In the genomic region with DNA sequence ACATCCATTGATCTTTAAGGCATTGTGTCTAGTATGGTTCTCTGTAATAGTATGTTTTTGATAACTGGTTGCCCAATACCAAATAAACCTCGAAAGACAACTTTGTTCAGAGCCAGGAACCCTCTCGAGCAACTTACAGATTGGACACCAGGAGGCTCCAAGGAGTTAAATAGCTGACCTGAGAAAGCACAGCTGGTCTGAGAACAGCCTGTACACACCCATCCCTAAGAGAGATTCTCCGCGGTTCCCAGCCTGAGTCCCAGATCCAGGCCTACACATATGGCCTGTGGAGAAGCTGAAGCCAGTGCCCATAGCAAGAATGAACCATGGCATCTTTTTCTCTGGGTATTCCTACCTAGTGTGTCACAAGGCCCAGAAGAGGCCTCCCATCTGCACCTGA, we compare ENCODE assay signal across 15 mouse cellular contexts. TPM values are rescaled to one million over a fixed set of nuclear protein-coding genes. Genes with fewer than 3 reads are reported as not detected.
DNase-seq lines count a peak whose midpoint lies in the region; ATAC-seq and TF ChIP-seq lines count a peak whose summit lies in the region.
"Had no signal": no experiment of that assay in that cellular context is flagged by ENCODE, and none has a peak within 500 bp of the region (broad histone marks: within the 10 kb centered on the region; RNA-seq: fewer than 3 reads in every experiment).

No protein-coding gene starts in this region.

- no peaks in the 10 kb centered on the region for H3K36me3 ChIP-seq in heart, embryonic 11.5 days (ENCODE audit: control insufficient read depth, insufficient read depth, low read length)
- no peaks in the 10 kb centered on the region for H3K36me3 ChIP-seq in lung, embryonic 14.5 days (ENCODE audit: insufficient read depth)
- H3K36me3 ChIP-seq in stomach, postnatal 0 days (ENCODE audit: control insufficient read depth, insufficient read depth, low read length), result no peaks in the 10 kb centered on the region
- H3K36me3 ChIP-seq: midbrain, embryonic 15.5 days had no signal

- no peak overlapping the region for H3K4me3 ChIP-seq in heart, embryonic 11.5 days (ENCODE audit: low read depth, low read length)
- no peak overlapping the region for H3K4me3 ChIP-seq in lung, embryonic 14.5 days (ENCODE audit: low read depth, low read length)
- H3K4me3 ChIP-seq in stomach, postnatal 0 days (ENCODE audit: low read depth, low read length), result no peak overlapping the region
- H3K4me3 ChIP-seq: left cerebral cortex, adult 2 months; limb, embryonic 13.5 days; midbrain, embryonic 15.5 days; neural tube, embryonic 12.5 days had no signal

- no peak for TF ChIP-seq EP300 in stomach, postnatal 0 days (optimal IDR thresholded peaks at IDR 0.05)

- H3K4me1 ChIP-seq in heart, embryonic 11.5 days (ENCODE audit: control insufficient read depth, insufficient read depth, low read length), result no peaks in the 10 kb centered on the region
- H3K4me1 ChIP-seq in lung, embryonic 14.5 days (ENCODE audit: insufficient read depth), result no peaks in the 10 kb centered on the region
- no peaks in the 10 kb centered on the region for H3K4me1 ChIP-seq in stomach, postnatal 0 days (replicated peaks; ENCODE audit: control insufficient read depth, insufficient read depth)
- H3K4me1 ChIP-seq: limb, embryonic 13.5 days; midbrain, embryonic 15.5 days; neural tube, embryonic 12.5 days had no signal

- peak; percentile 87 for DNase-seq in heart, adult 11 months
- peak; percentile 41 for DNase-seq in lung, embryonic 14.5 days
- no peak for DNase-seq in lung, postnatal 14 days
- DNase-seq in ZHBTc4 (ENCODE audit: low read depth, low spot score), result peak; percentile 38
- DNase-seq in stomach, postnatal 0 days (ENCODE audit: low spot score), result no peak
- DNase-seq in yolk sac, embryonic 10.5 days (ENCODE audit: low spot score), result no peak
- DNase-seq: adrenal gland, postnatal 25 days; thymus, postnatal 36 days had no signal

- H3K9me3 ChIP-seq in heart, embryonic 11.5 days (replicated peaks; ENCODE audit: control insufficient read depth, low read length), result no peaks in the 10 kb centered on the region
- no peaks in the 10 kb centered on the region for H3K9me3 ChIP-seq in lung, embryonic 14.5 days (ENCODE audit: low read depth, low read length)
- H3K9me3 ChIP-seq in stomach, postnatal 0 days (ENCODE audit: control insufficient read depth, low read length), result no peaks in the 10 kb centered on the region
- H3K9me3 ChIP-seq: limb, embryonic 13.5 days; midbrain, embryonic 15.5 days; neural tube, embryonic 12.5 days had no signal

- TF ChIP-seq CTCF in lung, embryonic 14.5 days (IDR thresholded peaks at IDR 0.05; ENCODE audit: low read depth), result no peak
- TF ChIP-seq CTCF in stomach, postnatal 0 days (IDR thresholded peaks at IDR 0.05; ENCODE audit: low read depth), result peak; percentile 48

- H3K4me2 ChIP-seq in heart, embryonic 11.5 days, result no peak overlapping the region
- no peak overlapping the region for H3K4me2 ChIP-seq in lung, embryonic 14.5 days
- no peak overlapping the region for H3K4me2 ChIP-seq in stomach, postnatal 0 days (replicated peaks; ENCODE audit: low read depth)
- H3K4me2 ChIP-seq: limb, embryonic 13.5 days; midbrain, embryonic 15.5 days; neural tube, embryonic 12.5 days had no signal

- WGBS in heart, embryonic 11.5 days (ENCODE audit: insufficient replicate concordance), result 52% methylated on average over 4 of the region's 4 CpGs
- WGBS in lung, embryonic 14.5 days, result 56% methylated on average over 4 of the region's 4 CpGs
- WGBS in stomach, postnatal 0 days, result 49% methylated on average over 4 of the region's 4 CpGs

- ATAC-seq in heart, embryonic 11.5 days (replicated peaks; ENCODE audit: insufficient number of reproducible peaks, low FRiP score, low TSS enrichment), result no peak
- ATAC-seq in lung, embryonic 14.5 days (ENCODE audit: insufficient read depth), result no peak
- no peak for ATAC-seq in stomach, postnatal 0 days (ENCODE audit: low FRiP score, low TSS enrichment)
- ATAC-seq: forebrain, embryonic 14.5 days; inflammation-experienced regulatory T-cells, adult 6 months; midbrain, embryonic 15.5 days had no signal

- H3K27ac ChIP-seq in heart, embryonic 11.5 days (ENCODE audit: low read depth, low read length), result no peak overlapping the region
- H3K27ac ChIP-seq in lung, embryonic 14.5 days (ENCODE audit: low read depth), result no peak overlapping the region
- no peak overlapping the region for H3K27ac ChIP-seq in stomach, postnatal 0 days (replicated peaks)
- H3K27ac ChIP-seq: left cerebral cortex, adult 2 months; limb, embryonic 13.5 days; midbrain, embryonic 15.5 days; neural tube, embryonic 12.5 days had no signal

- H3K27me3 ChIP-seq in heart, embryonic 11.5 days (ENCODE audit: control insufficient read depth, insufficient read depth, low read length), result no peaks in the 10 kb centered on the region
- H3K27me3 ChIP-seq in lung, embryonic 14.5 days (ENCODE audit: insufficient read depth, low read length), result no peaks in the 10 kb centered on the region
- H3K27me3 ChIP-seq in stomach, postnatal 0 days (ENCODE audit: control insufficient read depth, insufficient read depth, low read length), result no peaks in the 10 kb centered on the region
- H3K27me3 ChIP-seq: limb, embryonic 13.5 days; midbrain, embryonic 15.5 days; neural tube, embryonic 12.5 days had no signal

- H3K9ac ChIP-seq in heart, embryonic 11.5 days (ENCODE audit: low read depth, low read length), result no peak overlapping the region
- no peak overlapping the region for H3K9ac ChIP-seq in lung, embryonic 14.5 days
- H3K9ac ChIP-seq in stomach, postnatal 0 days (ENCODE audit: low read length), result no peak overlapping the region
- H3K9ac ChIP-seq: limb, embryonic 13.5 days; midbrain, embryonic 15.5 days; neural tube, embryonic 12.5 days had no signal

RNA-seq across cellular contexts. Expression of gene Hmgn5, which starts 11.9 kb away (rescaled TPM):
- polyA plus RNA-seq in heart, embryonic 11.5 days (2014; fragmentation: Nextera tagmentation; extraction: Ambion mirVana), result 18.8 and 21.6 TPM in 2 replicates
- polyA plus RNA-seq in lung, embryonic 14.5 days (2014; fragmentation: Nextera tagmentation; extraction: Ambion mirVana), result 31.3 and 34.0 TPM in 2 replicates
- polyA plus RNA-seq in stomach, postnatal 0 days (2015; fragmentation: Nextera tagmentation; extraction: Ambion mirVana), result 12.6 and 15.7 TPM in 2 replicates

Comparison
In these comparisons a context has a peak if more than half of its experiments do, and no peak if none do; other contexts are left out.
1. DNase-seq: peak in heart, adult 11 months (single experiment), lung, embryonic 14.5 days (single experiment) and ZHBTc4 (single experiment); none in lung, postnatal 14 days (single experiment), stomach, postnatal 0 days (single experiment) and yolk sac, embryonic 10.5 days (single experiment).